Comparison of ENCODE assay signal across 26 mouse cellular contexts in the genomic region with DNA sequence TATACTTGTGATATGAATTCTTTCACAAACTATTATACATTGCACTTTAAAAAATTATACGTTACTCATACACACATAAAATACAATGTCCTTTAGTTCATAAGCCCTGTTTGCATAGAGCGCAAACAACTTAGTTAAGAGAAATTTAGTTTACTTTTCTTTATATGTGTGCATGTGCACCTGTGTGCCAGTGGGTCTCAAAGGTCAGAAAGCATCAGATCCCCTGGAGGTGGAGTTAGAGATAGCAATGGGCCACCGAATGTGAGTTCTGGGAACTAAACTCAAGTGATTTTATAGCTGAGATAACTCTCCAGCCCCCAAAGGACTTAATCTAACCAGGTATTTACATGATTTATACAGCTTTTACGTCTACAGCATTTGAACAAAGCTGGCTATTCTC. TPM values are rescaled to one million over a fixed set of nuclear protein-coding genes. Genes with fewer than 3 reads are reported as not detected.
"Had no signal": no experiment of that assay in that cellular context is flagged by ENCODE, and none has a peak within 500 bp of the region (broad histone marks: within the 10 kb centered on the region; RNA-seq: fewer than 3 reads in every experiment).

No protein-coding gene starts in this region.

- H3K9me3 ChIP-seq: midbrain, embryonic 10.5 days; midbrain, embryonic 12.5 days; neural tube, embryonic 13.5 days; neural tube, embryonic 15.5 days had no signal

- H3K9ac ChIP-seq: lung, embryonic 14.5 days; midbrain, embryonic 12.5 days; neural tube, embryonic 13.5 days; neural tube, embryonic 15.5 days had no signal

- DNase-seq: lung, adult 18-20 months; lung, embryonic 14.5 days; lung, postnatal 10 days; lung, postnatal 4 days; midbrain, embryonic 14.5 days; retina, postnatal 1 day; right cerebral cortex, adult 18-20 months; right cerebral cortex, postnatal 25 days; right cerebral cortex, postnatal 4 days; spleen, adult 18-20 months; thymus, adult 2 months; thymus, postnatal 25 days had no signal

- H3K27me3 ChIP-seq: midbrain, embryonic 12.5 days; neural tube, embryonic 13.5 days; neural tube, embryonic 15.5 days had no signal

- H3K36me3 ChIP-seq: midbrain, embryonic 10.5 days; midbrain, embryonic 12.5 days; neural tube, embryonic 13.5 days; neural tube, embryonic 15.5 days had no signal

- ATAC-seq: midbrain, embryonic 16.5 days had no signal

- H3K27ac ChIP-seq: midbrain, embryonic 10.5 days; midbrain, embryonic 12.5 days; neural tube, embryonic 13.5 days; neural tube, embryonic 15.5 days had no signal

- H3K4me1 ChIP-seq: midbrain, embryonic 10.5 days; midbrain, embryonic 12.5 days; neural tube, embryonic 13.5 days; neural tube, embryonic 15.5 days had no signal

- H3K4me2 ChIP-seq: lung, embryonic 14.5 days; midbrain, embryonic 12.5 days; neural tube, embryonic 13.5 days; neural tube, embryonic 15.5 days had no signal

- H3K4me3 ChIP-seq: midbrain, embryonic 10.5 days; midbrain, embryonic 12.5 days; myocyte; neural tube, embryonic 13.5 days; neural tube, embryonic 15.5 days had no signal

RNA-seq across cellular contexts. Expression of gene 4922502D21Rik, which starts 12.3 kb away (rescaled TPM):
- total RNA-seq: megakaryocyte-erythroid progenitor cell, adult 5-6 weeks had no signal
- polyA plus RNA-seq: liver, embryonic 16.5 days; lung, embryonic 14.5 days; lung, embryonic 16.5 days; midbrain, embryonic 10.5 days; midbrain, embryonic 12.5 days; midbrain, embryonic 14.5 days; midbrain, embryonic 16.5 days; myocyte; neural tube, embryonic 11.5 days; neural tube, embryonic 13.5 days; neural tube, embryonic 15.5 days; small intestine, adult 2 months; stomach, embryonic 14.5 days; stomach, embryonic 16.5 days had no signal

RNA-seq across cellular contexts. Expression of gene Clec12a, which starts 23.2 kb away (rescaled TPM):
- polyA plus RNA-seq: myocyte had no signal

RNA-seq across cellular contexts. Expression of gene Cd69, which starts 44.1 kb away (rescaled TPM):
- polyA plus RNA-seq: lung, embryonic 14.5 days; midbrain, embryonic 12.5 days; midbrain, embryonic 16.5 days; neural tube, embryonic 11.5 days; neural tube, embryonic 13.5 days; testis, adult 2 months had no signal
